Mouse (Mus musculus) liver, embryonic 13.5 days (tissue): Measurements from ENCODE around the gene Tas2r120. TPM values are rescaled to one million over a fixed set of nuclear protein-coding genes. Genes with fewer than 3 reads are reported as not detected.
"Not testable (repeated sequence)": the region's sequence is repeated elsewhere in the genome, so short reads cannot be mapped to it uniquely, and the experiment has no call there.

Experiments
- ATAC-seq: fragments of 200-750 bp; cut with Nextera tagmentation; 2 replicates; pipeline ENCODE4 v1.8.0; 2017; ENCODE audit warnings: low read depth, mild to moderate bottlenecking, moderate number of reproducible peaks, moderate library complexity
- DNase-seq: peaks from one replicate; pipeline ENCODE4 v3.0.0; 2022
- H3K27ac ChIP-seq: fragments of 300-500 bp; sonication (generic); 2 replicates; pipeline ENCODE4 v1.5.1; 2015; ENCODE audit warnings: moderate library complexity, mild to moderate bottlenecking, inconsistent platforms
- H3K27me3 ChIP-seq: fragments of 300-500 bp; sonication (generic); 2 replicates; pipeline ENCODE4 v1.6.1; 2015; ENCODE audit warnings: mild to moderate bottlenecking, inconsistent platforms
- H3K36me3 ChIP-seq: fragments of 300-500 bp; sonication (generic); 2 replicates; pipeline ENCODE4 v1.6.1; 2015; ENCODE audit warnings: mild to moderate bottlenecking, inconsistent platforms
- H3K4me1 ChIP-seq: fragments of 300-500 bp; sonication (generic); replicated peaks from 2 replicates; pipeline ENCODE4 v1.6.1; 2015; ENCODE audit warnings: inconsistent platforms
- H3K4me2 ChIP-seq: fragments of 300-500 bp; sonication (generic); 2 replicates; pipeline ENCODE4 v1.6.1; 2015; ENCODE audit warnings: inconsistent platforms, mild to moderate bottlenecking, moderate library complexity
- H3K4me3 ChIP-seq: fragments of 300-500 bp; sonication (generic); replicated peaks from 2 replicates; pipeline ENCODE4 v1.5.1; 2015; ENCODE audit warnings: mild to moderate bottlenecking, inconsistent platforms
- H3K9ac ChIP-seq: fragments of 300-500 bp; sonication (generic); 2 replicates; pipeline ENCODE4 v1.6.1; 2015; ENCODE audit warnings: mild to moderate bottlenecking, inconsistent platforms
- H3K9me3 ChIP-seq: fragments of 300-500 bp; sonication (generic); replicated peaks from 2 replicates; pipeline ENCODE4 v1.6.1; 2016; ENCODE audit warnings: inconsistent platforms
- WGBS: fragments of 180-500 bp; shearing (Covaris S2); methylation state at CpG from one replicate; pipeline ENCODE4 v1.1.7; 2015; ENCODE audit not compliant: insufficient replicate concordance; 5-methylcytosine and 5-hydroxymethylcytosine counted together
- polyA plus RNA-seq: library from polyadenylated mRNA; unstranded; fragments of >200 nt; fragmentation: Nextera tagmentation; extraction: Ambion mirVana; gene quantifications from 2 replicates; pipeline ENCODE4 v1.2.1, GENCODE M21; 2015

Gene Tas2r120
- polyA plus RNA-seq, result not detected in 2 replicates

- no peak within 1 kb of the TSS for H3K4me3 ChIP-seq
- no peaks in the 10 kb centered on the region for H3K27me3 ChIP-seq
- no peak within 1 kb of the TSS for H3K4me2 ChIP-seq
- H3K9ac ChIP-seq, result no peak within 1 kb of the TSS
- no peaks in the 10 kb centered on the region for H3K36me3 ChIP-seq
- DNase-seq (no peak), ATAC-seq (no peak)
- no peaks in the 10 kb centered on the region for H3K9me3 ChIP-seq
- no peaks in the 10 kb centered on the region for H3K4me1 ChIP-seq
- H3K27ac ChIP-seq, result no peak within 1 kb of the TSS
These were observed at the start of gene Tas2r120 for GRCm38 (mm10) chr6:132656653-132657052. Gene Tas2r120 (plus strand): TSS chr6:132656953.

DNA sequence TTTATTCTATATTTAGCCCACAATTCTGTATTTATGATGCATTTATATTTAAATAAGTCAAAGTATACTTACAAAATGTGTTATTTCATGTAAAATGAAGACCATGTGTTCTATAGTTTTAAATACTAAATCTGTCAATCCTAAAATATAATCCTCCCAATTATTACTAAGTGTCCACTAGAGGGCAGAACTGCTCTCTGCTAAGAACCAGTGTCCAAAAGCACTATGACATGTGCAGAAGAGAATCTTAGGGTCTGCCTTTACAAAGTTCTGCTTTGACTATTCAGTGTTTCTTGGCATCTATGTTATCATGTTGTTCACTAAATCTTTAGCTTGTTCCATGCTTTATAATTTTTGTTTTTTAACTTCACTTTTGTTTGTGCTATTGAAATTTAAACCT is 7.4 kb upstream of the Tas2r120 start:
- Histone ChIP-seq H3K4me1 (no peaks in the 10 kb centered on the region), H3K9me3 (no peaks in the 10 kb centered on the region), H3K4me2 (no peak overlapping the region), H3K27me3 (no peaks in the 10 kb centered on the region), H3K9ac (no peak overlapping the region), H3K36me3 (no peaks in the 10 kb centered on the region), H3K27ac (no peak overlapping the region), H3K4me3 (no peak overlapping the region)
- ATAC-seq, result no peak
- DNase-seq, result no peak

- no peaks in the 10 kb centered on the region for H3K27me3 ChIP-seq
- H3K4me3 ChIP-seq, result no peak within 1 kb of the TSS
- WGBS, result 64% methylated on average over 1 of the region's 1 CpGs
- H3K9me3 ChIP-seq, result no peaks in the 10 kb centered on the region
- no peak within 1 kb of the TSS for H3K27ac ChIP-seq
- no peak within 1 kb of the TSS for H3K9ac ChIP-seq
- DNase-seq (no peak), ATAC-seq (no peak)
- no peak within 1 kb of the TSS for H3K4me2 ChIP-seq
- no peaks in the 10 kb centered on the region for H3K36me3 ChIP-seq
- H3K4me1 ChIP-seq, result no peaks in the 10 kb centered on the region
These were observed 5.3 kb upstream of the Tas2r120 start, which contains the start of gene A630073D07Rik for GRCm38 (mm10) chr6:132651426-132651825. Gene A630073D07Rik (minus strand): TSS chr6:132651526.

GRCm38 (mm10) chr6:132691596-132691995 is 34.8 kb downstream of the Tas2r120 start:
- H3K9ac ChIP-seq, H3K27ac ChIP-seq, H3K4me2 ChIP-seq, H3K27me3 ChIP-seq, H3K36me3 ChIP-seq, H3K9me3 ChIP-seq, DNase-seq, H3K4me1 ChIP-seq, H3K4me3 ChIP-seq, ATAC-seq: not testable (repeated sequence)
- 68% methylated on average over 7 of the region's 7 CpGs for WGBS

DNA sequence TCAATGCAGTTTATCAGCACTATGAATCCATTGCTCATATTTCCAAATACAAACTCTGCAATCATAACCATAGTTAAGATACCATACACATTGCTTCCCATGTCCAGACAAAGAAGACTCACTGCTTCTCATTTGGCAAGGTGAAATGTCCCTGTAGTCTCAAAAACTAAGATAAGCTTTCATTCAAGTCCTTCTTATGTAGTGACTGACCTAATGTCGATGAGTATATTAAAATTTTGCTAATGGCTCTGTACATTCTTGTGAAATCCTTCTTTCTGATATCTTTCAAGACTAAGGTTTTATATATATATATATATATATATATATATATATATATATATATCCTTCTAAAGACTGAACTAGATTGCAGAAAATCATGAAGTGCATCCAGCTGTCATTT is 44.2 kb downstream of the Tas2r120 start, which contains the start of gene Tas2r121:
Tas2r121 (minus strand) TSS at position 101 of the 400 bp plus-strand sequence.
- H3K4me2 ChIP-seq, result no peak within 1 kb of the TSS
- WGBS, result 46% methylated on average over 1 of the region's 1 CpGs
- DNase-seq, result no peak
- no peak within 1 kb of the TSS for H3K27ac ChIP-seq
- H3K36me3 ChIP-seq, result no peaks in the 10 kb centered on the region
- no peaks in the 10 kb centered on the region for H3K27me3 ChIP-seq
- H3K4me3 ChIP-seq, result no peak within 1 kb of the TSS
- H3K9me3 ChIP-seq, result 0 out of 2 replicates have a peak, but pooled peaks cover 2% of the 10 kb centered on the region
- H3K9ac ChIP-seq, result no peak within 1 kb of the TSS
- no peak for ATAC-seq
- H3K4me1 ChIP-seq, result no peaks in the 10 kb centered on the region

Other genes with a start within 250 kb of the Tas2r120 start
- gene Prh1, start 87.1 kb upstream of the Tas2r120 start, polyA plus RNA-seq, result not detected in 2 replicates
- not detected in 2 replicates for gene Prp2, start 61.0 kb upstream of the Tas2r120 start, polyA plus RNA-seq
- gene A630073D07Rik, start 5.4 kb upstream of the Tas2r120 start, polyA plus RNA-seq, result not detected in 2 replicates
- not detected in 2 replicates for gene Tas2r121, start 44.1 kb downstream of the Tas2r120 start, polyA plus RNA-seq
- gene Tas2r122, start 55.0 kb downstream of the Tas2r120 start, polyA plus RNA-seq, result not detected in 2 replicates
- gene Tas2r115, start 81.1 kb downstream of the Tas2r120 start, polyA plus RNA-seq, result not detected in 2 replicates
- not detected in 2 replicates for gene Tas2r124, start 97.8 kb downstream of the Tas2r120 start, polyA plus RNA-seq
- not detected in 2 replicates for gene Tas2r102, start 105.2 kb downstream of the Tas2r120 start, polyA plus RNA-seq
- gene Tas2r136, start 121.2 kb downstream of the Tas2r120 start, polyA plus RNA-seq, result not detected in 2 replicates
- not detected in 2 replicates for gene Tas2r117, start 145.9 kb downstream of the Tas2r120 start, polyA plus RNA-seq
- not detected in 2 replicates for gene Tas2r123, start 190.2 kb downstream of the Tas2r120 start, polyA plus RNA-seq
- gene Tas2r116, start 198.5 kb downstream of the Tas2r120 start, polyA plus RNA-seq, result not detected in 2 replicates
- not detected in 2 replicates for gene Tas2r110, start 211.1 kb downstream of the Tas2r120 start, polyA plus RNA-seq
- gene Tas2r113, start 236.1 kb downstream of the Tas2r120 start, polyA plus RNA-seq, result not detected in 2 replicates